Mouse (Mus musculus) granulocyte monocyte progenitor cell, adult 5-6 weeks (primary cell): ENCODE results near the gene Olfr643. TPM values are rescaled to one million over a fixed set of nuclear protein-coding genes. Genes with fewer than 3 reads are reported as not detected.
A peak's percentile ranks its signal among the peaks of the same experiment; 100 is the strongest.

Experiments
- ATAC-seq: replicated peaks from 2 replicates; pipeline ENCODE4 v1.8.0; 2016; ENCODE audit warnings: mild to moderate bottlenecking, moderate TSS enrichment, inconsistent platforms; ENCODE audit not compliant: poor library complexity, severe bottlenecking
- total RNA-seq, 2 experiments: library from RNA; stranded (forward) in 1 of 2; stranded (reverse) in 1 of 2; fragments of 200-712, 200-1000 nt in 1 of 2; fragments of >200 nt in 1 of 2; fragmentation: Nextera tagmentation in 1 of 2; gene quantifications; 2 replicates each; pipeline ENCODE4 v1.2.3; 2014 to 2017

Gene Olfr643
- not detected in 2 replicates for total RNA-seq (2014; fragmentation: Nextera tagmentation)
- total RNA-seq (2017) = not detected in 2 replicates

DNA sequence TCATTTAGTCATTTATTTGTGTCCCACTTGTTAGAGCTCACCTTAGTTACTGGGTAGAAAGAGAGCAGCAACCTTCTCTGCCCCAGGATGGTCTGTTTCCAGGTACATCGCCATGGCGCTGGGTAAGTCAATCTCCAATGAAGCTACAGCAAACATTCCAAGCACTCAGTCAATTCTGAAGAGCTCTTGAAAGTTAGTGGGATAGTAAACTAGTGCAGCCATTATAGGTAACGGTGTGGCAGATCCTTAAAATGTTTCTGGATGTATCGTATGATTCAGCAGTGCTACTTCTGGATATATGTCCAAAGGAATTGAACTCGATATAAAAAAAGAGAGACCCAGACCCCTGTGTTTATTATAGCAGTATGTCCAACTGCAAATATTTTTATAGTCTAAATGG lies at the start of gene Olfr643:
Gene Olfr643, minus strand, starts transcription at position 101 of the 400 bp plus-strand sequence.
- no peak for ATAC-seq

DNA sequence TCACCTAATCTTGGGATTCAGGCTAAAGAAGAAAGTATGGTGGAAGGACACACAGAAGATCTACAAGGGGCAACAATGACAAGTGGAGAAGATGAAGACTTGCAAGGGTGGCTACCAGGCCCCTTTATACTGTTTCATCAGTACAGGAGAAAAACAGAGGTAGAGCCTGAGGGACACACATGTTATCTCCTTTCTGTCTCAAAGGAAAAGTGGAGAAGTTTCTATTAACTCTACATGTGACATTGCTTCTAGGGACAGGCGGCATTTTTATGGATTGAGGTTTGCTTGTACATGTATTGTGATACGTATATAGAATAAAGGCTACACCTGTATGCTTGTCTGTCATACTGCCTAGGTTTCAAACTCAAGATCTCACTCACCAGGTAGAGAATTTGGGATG lies 46.1 kb upstream of the Olfr643 start, which contains the start of gene Olfr648:
Gene Olfr648, minus strand, starts transcription at position 101 of the 400 bp plus-strand sequence.
- ATAC-seq = no peak

DNA sequence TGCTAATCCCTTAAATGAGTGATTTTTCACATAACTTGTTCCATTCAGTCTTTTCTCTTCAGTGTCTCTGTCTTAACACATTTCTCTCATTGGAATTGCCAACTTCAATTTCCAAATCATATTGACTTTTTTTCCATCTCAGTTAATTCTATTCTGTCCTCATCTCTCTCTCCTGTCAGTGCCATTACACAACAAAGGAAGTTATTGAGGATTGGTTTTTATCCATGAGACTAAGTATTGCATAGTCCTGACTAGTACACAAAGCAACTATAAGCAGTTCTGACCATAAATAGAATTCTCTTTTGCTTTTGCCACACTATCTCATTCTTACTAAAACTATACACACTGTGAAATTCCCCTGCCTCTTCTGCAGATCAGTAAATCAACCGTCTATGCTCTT lies 41.9 kb upstream of the Olfr643 start:
- ATAC-seq = peak; percentile 75

DNA sequence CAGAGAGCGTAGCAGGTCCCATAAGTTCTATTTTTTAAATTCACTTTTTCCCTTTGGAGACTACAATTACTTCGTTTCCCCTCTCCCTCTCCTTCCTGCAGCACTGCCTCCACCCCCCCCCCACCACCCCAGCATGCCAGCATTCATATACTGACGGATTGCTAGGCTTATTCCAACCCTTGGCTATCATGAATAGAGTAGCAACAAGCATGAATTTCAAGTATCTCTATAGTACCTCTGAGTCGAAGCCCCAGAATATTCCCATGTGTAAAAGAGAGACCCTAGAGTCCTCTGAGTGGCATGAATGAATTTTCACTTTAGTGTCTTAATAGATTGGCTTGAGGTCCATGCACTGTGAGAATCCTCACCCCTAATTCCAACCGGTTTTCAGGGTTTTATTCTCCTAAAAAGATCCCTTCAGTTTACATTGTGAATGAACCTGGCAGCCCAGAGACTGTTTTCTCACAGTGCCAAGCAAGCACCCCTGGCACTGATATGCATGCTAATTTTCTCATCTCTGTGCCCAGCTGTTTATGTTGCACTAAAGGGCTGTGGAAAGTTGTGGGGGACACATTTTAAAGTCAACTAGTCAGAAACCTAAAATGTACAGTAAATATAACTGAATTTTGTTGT lies 41.3 kb upstream of the Olfr643 start:
- ATAC-seq = no peak

DNA sequence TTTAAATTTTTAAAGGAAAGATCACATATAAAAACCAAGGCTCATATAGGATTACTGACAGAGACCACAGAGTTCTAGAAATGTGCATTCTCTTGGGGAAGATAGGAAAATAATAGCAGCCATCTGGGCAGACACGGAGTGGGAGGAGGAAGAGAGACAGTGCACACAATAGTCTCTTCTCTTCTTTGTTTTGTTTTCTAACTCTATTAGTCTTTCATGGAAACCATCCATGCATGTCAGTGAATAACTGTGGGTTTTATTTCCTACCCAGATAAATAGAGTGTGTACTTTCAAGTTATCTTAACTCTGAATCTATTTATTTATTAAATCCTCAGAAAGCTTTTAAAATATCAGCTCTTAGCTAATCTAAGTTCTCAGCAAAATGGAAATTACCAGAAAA lies 37.9 kb upstream of the Olfr643 start:
- no peak for ATAC-seq

DNA sequence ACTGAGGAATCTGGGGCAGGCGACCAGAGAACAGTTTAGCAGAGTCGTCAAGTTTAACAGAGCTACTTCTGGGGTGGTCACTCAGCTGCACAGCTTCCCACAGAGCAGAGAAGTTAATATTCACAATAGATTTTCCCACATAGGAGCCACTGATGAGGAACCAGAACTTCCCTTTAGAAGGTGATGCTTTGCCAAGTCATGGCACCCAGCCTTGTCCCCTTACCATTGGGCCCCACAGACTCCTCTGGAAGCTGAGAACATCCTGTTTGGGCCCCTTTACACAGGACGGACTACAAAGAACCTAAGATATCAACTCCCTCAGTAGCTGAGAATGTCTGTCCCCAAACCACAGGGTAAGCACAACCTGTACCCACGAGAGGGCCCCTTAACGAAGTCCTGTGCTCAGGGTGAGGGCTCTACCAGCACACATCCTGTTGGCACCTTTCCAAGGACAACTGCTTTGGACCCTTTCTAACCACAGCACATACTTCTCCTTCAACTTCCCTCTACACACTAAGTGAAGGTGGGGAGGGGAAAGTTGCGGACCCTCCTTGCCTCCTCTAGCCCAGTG lies 32.5 kb upstream of the Olfr643 start:
- peak; percentile 70 for ATAC-seq

DNA sequence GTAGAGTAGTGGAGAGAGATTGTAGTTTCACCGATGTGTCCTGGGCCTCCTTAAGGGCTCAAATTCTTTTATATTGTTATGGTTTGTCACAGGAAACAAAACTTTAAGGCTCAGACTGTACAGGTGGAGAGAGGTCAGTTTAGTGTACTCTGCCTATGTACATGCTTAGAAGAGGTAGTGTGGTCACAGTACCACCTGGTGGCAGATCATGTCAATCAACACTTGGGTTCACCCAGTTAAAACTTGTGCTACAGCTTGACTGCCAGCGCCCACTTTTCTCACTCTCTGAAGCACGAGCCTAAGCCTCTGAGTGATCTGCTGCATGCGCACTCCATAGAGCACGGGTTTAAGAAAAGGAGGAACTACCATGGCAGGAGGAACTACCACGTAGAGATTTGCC lies 29.9 kb upstream of the Olfr643 start:
- peak; percentile 47 for ATAC-seq

DNA sequence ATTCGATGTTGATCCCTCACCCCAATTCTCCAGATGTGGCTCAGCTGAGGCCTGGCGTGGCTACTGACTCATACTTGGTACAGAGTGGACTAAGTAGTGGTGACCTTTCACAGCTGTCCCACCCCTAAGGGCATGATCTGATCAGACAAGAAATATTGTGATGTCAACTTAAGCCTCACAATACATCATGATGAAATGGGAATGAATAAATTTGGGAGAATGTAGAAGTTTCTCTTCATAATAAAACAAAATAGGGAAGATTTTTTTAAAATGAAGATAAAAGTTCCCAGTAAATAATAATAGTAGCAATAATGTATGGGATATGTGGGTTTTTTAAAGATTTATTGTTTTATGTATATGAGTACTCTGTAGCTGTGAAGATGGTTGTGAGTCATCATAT lies 13.3 kb upstream of the Olfr643 start, which contains the start of gene Ubqlnl:
Gene Ubqlnl, minus strand, starts transcription at position 101 of the 400 bp plus-strand sequence.
- ATAC-seq = no peak

DNA sequence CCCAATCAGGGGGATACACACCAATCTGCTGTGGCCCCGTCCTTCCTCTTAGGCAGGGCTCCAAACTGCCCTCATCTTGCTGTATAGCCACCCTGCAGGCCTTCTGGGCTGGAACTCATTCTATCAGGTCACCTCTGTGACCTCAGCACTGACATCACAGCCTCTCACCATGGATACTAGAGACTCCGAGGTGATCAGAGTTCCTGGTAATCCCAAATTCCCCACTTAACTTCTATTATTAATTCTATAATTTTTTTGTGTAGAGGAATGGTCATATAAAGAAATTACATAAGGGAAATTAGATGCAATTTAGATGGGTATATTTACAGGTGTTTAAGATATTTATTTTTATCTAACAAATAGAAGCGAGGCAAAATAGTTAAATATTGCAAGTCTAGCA lies 6.0 kb upstream of the Olfr643 start, which contains the start of gene Ubqln3:
Gene Ubqln3, minus strand, starts transcription at position 101 of the 400 bp plus-strand sequence.
- ATAC-seq = no peak

DNA sequence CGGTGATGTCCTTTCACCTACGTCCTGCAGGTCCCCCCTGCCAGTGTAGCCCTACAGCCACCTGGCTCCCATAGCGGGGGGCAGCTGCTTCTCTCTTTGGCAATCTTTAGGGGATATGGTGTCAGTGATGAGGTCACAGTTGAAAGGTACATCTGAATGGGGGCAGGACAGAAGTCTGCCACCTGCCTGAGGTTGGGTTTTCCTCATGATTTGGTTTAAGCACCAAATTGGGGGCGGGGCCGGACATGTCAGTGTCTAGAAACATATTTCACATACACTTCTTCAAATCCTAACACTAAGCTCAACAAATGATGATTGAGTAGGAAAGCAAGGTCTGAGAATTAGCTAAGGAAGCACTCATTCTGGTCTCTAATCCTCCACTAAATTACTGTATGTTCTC lies 7.5 kb downstream of the Olfr643 start, which contains the start of gene Ubqln5:
Gene Ubqln5, minus strand, starts transcription at position 101 of the 400 bp plus-strand sequence.
- ATAC-seq = no peak

DNA sequence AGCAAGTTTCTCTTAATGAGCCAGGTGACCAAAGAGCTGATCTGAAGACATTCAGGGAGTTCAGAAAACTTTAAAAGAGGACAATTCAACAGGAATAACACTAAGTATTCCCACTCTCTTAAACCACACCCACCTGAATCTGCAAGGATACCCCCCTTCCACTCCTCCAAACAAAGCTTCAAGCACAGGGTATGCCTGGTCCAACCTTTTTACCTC lies 32.5 kb downstream of the Olfr643 start, which contains the start of gene Olfr646:
Gene Olfr646, plus strand, starts transcription at position 117 of the 216 bp plus-strand sequence.
- no peak for ATAC-seq

DNA sequence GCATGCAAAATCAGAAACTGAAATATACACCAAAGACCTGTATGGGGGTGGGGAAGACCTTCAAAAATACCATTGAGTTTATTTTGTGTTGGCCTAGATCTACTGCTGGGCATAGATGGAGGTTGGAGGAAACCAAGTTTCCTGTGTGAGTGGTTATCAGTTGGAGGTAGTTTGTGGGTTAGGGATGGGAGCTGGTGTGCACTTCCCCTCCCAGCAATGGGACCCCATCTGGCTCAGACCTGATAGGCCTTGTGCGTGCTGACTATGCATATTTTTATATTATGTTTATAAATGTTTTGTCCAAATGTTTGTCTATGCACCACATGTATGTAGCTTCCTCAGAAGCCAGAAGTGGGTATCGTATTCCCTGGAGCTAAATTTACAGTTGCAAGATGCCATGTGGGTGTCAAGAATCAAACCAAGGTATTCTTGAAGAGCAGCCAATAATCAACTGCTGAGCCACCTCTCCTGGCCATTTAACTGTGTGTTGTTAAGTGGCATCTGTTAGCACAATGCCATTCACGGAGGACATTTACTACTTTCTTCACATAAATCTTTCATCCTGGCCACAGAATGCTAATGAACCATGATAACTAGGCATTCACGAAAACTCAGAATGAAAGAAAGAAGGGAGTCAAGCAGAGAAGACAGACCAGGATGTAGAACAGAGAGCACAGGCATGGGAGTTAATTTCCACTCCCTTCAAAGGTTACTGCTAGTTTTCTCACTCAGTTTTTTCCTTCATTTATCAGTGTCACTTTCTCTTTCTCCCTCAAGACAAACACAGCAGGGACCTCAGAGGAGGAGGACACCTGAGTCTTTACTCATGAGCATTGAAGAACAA lies 33.1 kb downstream of the Olfr643 start:
- peak; percentile 83 for ATAC-seq

DNA sequence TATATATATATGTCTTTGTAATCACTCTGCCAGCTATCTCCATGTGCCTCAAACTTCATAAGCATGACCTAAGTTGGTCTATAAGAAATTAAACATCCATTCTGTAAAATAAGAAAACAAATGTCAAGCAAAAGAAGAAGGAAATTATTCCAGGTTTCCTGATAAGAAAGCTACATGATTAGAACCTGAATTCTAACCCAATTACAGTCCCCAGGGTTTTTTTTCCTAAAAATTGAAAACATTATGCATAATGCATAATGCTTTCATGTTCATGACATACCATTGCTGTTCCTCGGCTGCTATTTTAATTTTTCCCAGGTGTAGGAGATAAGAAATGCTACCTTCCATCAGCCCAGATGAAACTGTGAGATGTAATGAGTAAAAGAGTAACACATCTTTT lies 51.8 kb downstream of the Olfr643 start, which contains the start of gene Olfr645:
Gene Olfr645, minus strand, starts transcription at position 101 of the 400 bp plus-strand sequence.
- ATAC-seq = no peak

DNA sequence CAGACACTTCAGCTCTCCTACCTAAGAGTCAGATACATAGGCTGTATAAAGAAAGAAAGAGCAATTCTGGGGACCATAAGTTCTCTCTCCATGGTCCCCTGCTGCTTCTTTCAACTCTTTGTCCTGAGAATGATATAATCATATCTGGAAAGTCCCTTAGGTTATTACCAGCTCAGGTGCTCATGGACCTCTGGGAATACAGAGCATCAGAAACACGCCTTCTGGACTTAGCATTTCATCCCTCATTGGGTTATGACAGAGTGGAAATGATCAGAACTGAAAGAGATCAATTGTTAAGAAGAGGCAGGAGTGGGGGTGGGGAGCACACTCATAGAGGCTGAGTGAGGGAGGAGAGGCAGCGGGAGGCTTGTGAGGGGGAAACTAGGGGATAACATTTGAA lies 65.4 kb downstream of the Olfr643 start, which contains the start of gene Olfr644:
Gene Olfr644, minus strand, starts transcription at position 101 of the 400 bp plus-strand sequence.
- ATAC-seq = no peak

DNA sequence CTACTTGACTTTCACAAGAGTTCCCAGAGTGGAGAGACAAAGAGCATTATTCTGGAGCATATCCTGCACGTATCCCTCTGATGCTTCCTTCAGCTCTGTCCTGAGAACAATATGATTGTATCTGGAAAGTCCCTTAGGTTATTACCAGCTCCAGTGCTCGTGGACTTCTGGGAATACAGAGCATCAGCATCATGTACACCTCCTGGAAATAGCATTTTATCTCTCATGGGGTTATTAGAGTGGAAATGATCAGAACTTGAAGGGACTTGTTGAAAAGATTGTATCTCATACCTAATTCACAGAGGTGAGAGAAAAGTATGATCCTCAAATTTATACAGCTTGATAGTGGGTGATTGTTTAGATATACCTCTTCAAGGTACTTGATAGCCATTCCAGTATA lies 75.9 kb downstream of the Olfr643 start, which contains the start of gene 4930516K23Rik:
Gene 4930516K23Rik, minus strand, starts transcription at position 101 of the 400 bp plus-strand sequence.
- no peak for ATAC-seq

DNA sequence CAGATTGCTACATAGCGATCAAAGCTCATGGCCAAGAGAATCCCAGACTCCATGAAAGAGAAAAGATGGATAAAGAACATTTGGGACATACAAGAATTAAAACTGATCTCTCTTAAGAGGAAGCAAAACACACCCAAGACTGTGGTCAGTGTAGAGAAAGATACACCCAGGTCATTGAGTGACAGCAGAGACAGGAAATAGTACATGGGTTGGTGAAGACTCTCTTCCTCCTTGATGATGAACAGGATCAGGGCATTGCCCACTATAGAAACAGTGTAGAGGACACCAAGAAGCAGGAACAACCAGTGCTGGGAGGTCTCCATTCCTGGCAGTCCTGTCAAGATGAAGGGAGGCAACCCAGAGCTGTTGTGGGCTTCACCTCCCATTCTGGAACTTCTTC lies 78.0 kb downstream of the Olfr643 start:
- ATAC-seq = peak; percentile 25; the same call in 1 of the 2 replicates

DNA sequence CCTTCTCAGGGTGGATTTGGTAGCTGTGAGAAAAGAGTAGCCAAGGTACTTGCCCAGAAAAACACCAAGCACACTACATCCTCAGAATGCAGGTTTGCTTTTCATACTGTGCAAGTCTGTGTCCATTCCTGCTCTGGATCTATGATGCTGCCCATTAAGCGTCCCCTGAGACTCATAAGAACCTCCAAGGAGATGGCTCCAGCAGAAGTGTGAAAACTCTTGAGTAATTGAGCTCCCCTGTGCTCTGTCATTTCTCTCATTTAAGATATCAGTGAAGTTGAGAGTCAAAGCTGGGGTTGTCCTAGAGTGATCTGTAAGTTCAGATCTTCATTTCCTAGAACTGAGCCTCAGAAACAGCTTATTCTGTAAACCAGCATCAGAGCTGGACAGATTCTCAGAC lies 84.6 kb downstream of the Olfr643 start, which contains the start of gene Olfr642:
Gene Olfr642, minus strand, starts transcription at position 101 of the 400 bp plus-strand sequence.
- no peak for ATAC-seq

DNA sequence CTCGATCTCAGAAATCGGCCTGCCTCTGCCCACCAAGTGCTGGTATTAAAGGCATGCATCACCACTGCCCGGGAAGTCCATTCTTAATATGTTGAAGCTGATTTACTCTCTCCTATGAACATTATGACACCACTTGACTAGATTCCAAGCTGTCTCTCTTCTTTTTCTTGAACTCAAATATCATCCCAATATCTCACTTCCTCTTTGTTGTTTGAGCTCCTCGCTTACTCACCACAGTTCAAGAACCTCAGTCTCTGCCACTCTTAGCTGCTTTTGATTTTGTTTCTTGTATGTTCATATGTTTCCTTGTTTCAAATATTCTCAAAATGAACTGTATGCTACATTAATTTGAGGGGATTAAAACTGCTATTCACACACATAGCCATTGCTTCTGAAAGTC lies 86.5 kb downstream of the Olfr643 start:
- ATAC-seq = peak; percentile 81

DNA sequence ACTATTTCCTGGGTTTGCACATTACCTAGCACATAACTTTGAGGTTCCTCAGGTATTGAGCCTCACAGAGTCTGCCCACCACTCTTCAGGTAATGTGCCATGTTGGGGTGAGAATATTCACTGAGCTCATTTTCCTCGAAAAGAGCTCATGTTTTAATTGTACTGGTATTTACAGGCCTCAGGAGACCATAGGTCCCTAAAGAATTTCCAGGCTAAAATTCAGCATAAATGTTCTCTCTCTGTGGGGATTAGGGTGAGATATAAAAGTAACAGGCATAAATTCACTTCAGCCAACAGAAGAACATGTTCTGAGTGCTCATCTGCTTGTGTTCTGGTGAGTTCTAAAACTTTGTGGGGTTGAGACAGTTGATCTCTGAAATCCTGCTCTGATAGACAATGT lies 102.1 kb downstream of the Olfr643 start, which contains the start of gene Olfr641:
Gene Olfr641, plus strand, starts transcription at position 301 of the 400 bp plus-strand sequence.
- ATAC-seq = no peak

DNA sequence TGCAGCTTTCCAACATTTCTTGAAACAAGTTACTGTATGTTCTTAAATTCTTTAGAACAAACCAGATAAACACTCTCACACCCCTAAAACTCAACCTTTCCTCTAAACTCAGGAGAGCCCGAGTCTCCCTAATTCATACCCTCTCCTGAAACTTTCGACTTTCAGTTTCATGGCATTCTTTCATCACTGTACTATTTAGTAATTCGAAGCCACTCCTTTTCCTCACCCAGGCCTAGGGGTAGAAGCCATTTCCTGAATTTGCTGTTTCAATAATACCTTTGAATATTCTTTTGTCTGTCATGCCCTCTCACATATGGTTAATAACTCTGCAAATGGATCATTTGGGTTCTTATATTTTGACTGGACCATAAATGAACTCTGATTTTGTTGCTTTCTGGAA lies 110.2 kb downstream of the Olfr643 start:
- ATAC-seq = peak; percentile 97

DNA sequence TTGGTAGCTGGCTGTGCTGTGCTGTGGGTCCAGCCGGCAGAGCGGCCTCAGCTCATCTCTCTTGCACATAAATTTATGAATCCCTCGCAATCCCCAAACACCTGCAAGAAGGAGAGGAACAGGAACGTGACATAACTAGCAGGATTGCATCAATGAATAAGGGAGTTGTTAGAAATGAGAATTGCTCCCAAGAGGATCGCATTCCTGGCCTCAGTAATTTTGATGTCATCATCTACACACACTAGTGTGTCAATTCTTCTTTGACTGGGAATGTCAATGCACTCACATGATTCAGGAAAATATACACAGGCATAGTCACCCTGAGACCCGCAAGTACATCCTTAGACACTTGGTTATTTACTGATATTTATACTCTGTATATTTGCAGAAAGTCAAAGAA lies 111.7 kb downstream of the Olfr643 start, which contains the start of gene Olfr640:
Gene Olfr640, minus strand, starts transcription at position 101 of the 400 bp plus-strand sequence.
- no peak for ATAC-seq
